Mouse (Mus musculus) limb, embryonic 15.5 days (tissue): ENCODE measurements around the gene Dot1l. TPM values are rescaled to one million over a fixed set of nuclear protein-coding genes. Genes with fewer than 3 reads are reported as not detected.
"Not testable (repeated sequence)": the region's sequence is repeated elsewhere in the genome, so short reads cannot be mapped to it uniquely, and the experiment has no call there.

Experiments used
- ATAC-seq: fragments of 200-750 bp; cut with Nextera tagmentation; 2 replicates; pipeline ENCODE4 v1.8.0; 2017; ENCODE audit warnings: low read depth, moderate TSS enrichment; ENCODE audit not compliant: insufficient number of reproducible peaks, low FRiP score, low TSS enrichment
- H3K27ac ChIP-seq: fragments of 300-500 bp; sonication (generic); 2 replicates; pipeline ENCODE4 v1.5.1; 2015; ENCODE audit warnings: moderate library complexity, mild to moderate bottlenecking, inconsistent platforms
- H3K27me3 ChIP-seq: fragments of 300-500 bp; sonication (generic); 2 replicates; pipeline ENCODE4 v1.6.1; 2015; ENCODE audit warnings: inconsistent platforms
- H3K36me3 ChIP-seq: fragments of 300-500 bp; sonication (generic); 2 replicates; pipeline ENCODE4 v1.6.1; 2015; ENCODE audit warnings: inconsistent platforms
- H3K4me1 ChIP-seq: fragments of 300-500 bp; sonication (generic); 2 replicates; pipeline ENCODE4 v1.6.1; 2015; ENCODE audit warnings: inconsistent platforms
- H3K4me2 ChIP-seq: fragments of 300-500 bp; sonication (generic); 2 replicates; pipeline ENCODE4 v1.6.1; 2015; ENCODE audit warnings: mild to moderate bottlenecking, inconsistent platforms
- H3K4me3 ChIP-seq: fragments of 300-500 bp; sonication (generic); 2 replicates; pipeline ENCODE4 v1.5.1; 2015; ENCODE audit warnings: mild to moderate bottlenecking, inconsistent platforms
- H3K9ac ChIP-seq: fragments of 300-500 bp; sonication (generic); 2 replicates; pipeline ENCODE4 v1.6.1; 2015; ENCODE audit warnings: inconsistent platforms
- H3K9me3 ChIP-seq: fragments of 300-500 bp; sonication (generic); 2 replicates; pipeline ENCODE4 v1.6.1; 2016; ENCODE audit warnings: inconsistent platforms
- WGBS: fragments of 180-500 bp; shearing (Covaris S2); methylation state at CpG from one replicate; pipeline ENCODE4 v1.1.7; 2015; 5-methylcytosine and 5-hydroxymethylcytosine counted together
- polyA plus RNA-seq: library from polyadenylated mRNA; unstranded; fragments of >200 nt; fragmentation: Nextera tagmentation; extraction: Ambion mirVana; gene quantifications from 2 replicates; pipeline ENCODE4 v1.2.1, GENCODE M21; 2015

Dot1l gene
- polyA plus RNA-seq, 1 experiment from 2014 or later: 15.3 TPM

DNA sequence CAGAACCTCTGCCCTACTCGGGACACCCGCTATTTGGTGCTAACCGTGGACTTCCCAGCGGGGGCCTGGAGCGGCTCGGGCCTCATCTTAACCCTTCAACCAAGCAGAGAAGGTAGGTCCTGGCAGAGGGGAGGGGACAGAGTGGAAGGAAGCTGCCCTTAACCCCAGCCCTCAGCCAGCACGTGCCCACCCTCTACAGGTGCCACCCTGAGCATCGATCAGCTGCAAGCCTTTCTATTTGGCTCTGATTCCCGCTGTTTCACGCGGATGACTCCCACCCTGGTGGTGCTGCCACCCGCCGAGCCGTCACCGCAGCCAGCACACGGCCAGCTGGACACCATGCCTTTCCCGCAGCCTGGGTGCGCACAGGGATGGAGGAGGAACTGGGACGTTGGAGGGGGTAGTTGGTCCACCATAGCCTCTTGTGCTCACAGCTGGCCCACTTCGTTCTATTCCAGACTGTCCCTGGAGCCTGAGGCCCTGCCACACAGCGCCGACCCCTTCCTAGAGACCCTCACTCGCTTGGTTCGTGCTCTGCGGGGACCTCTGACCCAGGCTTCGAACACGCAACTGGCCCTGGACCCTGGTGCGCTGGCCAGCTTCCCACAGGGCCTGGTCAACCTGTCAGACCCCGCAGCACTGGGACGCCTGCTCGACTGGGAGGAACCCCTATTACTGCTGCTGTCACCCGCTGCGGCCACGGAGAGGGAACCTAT, 51.5 kb downstream of the Dot1l start:
- no peaks in the 10 kb centered on the region for H3K9me3 ChIP-seq
- ATAC-seq: no peak
- peak overlapping the region; percentile 49 for H3K4me3 ChIP-seq
- H3K9ac ChIP-seq: peak overlapping the region; percentile 35
- H3K36me3 ChIP-seq: peaks cover 39% of the 10 kb centered on the region
- peaks cover 50% of the 10 kb centered on the region for H3K4me1 ChIP-seq
- peaks cover 30% of the 10 kb centered on the region for H3K27me3 ChIP-seq
- H3K27ac ChIP-seq: peak overlapping the region; percentile 81
- peak overlapping the region; percentile 95 for H3K4me2 ChIP-seq
- 47% methylated on average over 34 of the region's 34 CpGs for WGBS

DNA sequence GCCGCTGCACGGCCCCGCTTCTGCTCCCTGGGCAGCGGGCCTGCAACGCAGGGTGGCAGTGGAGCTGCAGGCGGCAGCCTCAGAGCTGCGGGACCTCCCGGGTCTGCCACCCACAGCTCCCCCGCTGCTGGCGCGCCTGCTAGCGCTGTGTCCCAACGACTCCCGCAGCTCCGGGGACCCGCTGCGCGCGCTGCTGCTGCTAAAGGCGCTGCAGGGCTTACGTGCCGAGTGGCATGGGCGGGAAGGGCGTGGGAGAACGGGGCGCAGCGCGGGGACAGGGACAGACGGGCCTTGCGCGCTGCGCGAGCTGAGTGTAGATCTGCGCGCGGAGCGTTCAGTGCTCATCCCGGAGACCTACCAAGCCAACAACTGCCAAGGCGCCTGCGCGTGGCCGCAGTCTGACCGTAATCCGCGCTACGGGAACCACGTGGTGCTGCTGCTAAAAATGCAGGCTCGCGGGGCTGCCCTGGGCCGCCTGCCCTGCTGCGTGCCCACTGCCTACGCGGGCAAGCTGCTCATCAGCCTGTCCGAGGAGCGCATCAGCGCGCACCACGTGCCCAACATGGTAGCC, 52.1 kb downstream of the Dot1l start:
- H3K27ac ChIP-seq: peak overlapping the region; percentile 81
- H3K27me3 ChIP-seq: peaks cover 30% of the 10 kb centered on the region
- 1% methylated on average over 54 of the region's 58 CpGs for WGBS
- H3K4me3 ChIP-seq: peak overlapping the region; percentile 49
- peak overlapping the region; percentile 35 for H3K9ac ChIP-seq
- peaks cover 32% of the 10 kb centered on the region for H3K36me3 ChIP-seq
- peak; percentile 55 for ATAC-seq
- peaks cover 50% of the 10 kb centered on the region for H3K4me1 ChIP-seq
- H3K9me3 ChIP-seq: no peaks in the 10 kb centered on the region
- peak overlapping the region; percentile 95 for H3K4me2 ChIP-seq

DNA sequence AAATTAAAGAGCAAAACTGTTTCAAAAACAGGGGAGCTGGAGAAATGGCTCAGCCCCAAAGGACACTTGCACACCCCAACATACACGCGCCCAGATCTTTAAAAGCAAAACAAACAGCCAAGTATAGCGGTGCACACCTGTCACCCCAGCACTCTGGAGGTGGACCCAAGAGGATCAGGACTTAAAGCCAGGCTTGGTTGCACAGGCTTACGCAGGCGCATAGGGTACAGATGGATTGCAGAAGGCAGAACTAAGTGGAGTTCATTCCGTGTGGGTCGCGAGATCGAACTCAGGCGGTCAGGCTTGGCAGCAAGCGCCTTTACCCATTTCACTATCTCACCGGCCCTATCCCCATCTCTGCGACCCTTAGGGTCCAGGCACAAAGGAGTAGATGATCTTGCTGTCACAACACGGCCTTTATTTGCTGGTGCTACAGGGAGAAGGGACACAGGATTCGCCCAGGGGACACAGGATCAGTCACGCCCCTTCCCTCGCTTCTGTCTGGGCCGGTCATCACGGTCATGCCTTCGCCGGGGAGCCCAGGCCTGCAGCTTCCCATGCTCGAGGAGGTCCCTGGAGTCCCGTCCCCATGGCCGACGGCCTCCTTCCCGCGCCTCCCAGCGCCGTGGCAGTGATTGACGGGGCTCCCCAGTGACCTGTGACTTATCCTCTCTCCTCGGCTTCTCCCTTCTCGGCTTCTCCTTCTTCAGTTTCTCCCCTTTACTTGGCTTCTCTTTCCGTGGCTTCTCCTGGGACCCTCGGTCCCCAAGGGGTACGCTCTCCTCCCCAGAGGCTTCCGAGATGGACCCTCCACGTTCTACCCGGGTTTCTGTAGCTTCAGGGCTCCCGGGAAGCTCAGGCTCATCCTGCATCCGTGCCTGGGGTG, 53.3 kb downstream of the Dot1l start:
- WGBS: 21% methylated on average over 40 of the region's 40 CpGs
- peak overlapping the region; percentile 95 for H3K4me2 ChIP-seq
- H3K27me3 ChIP-seq: peaks cover 35% of the 10 kb centered on the region
- H3K9me3 ChIP-seq: no peaks in the 10 kb centered on the region
- peaks cover 20% of the 10 kb centered on the region for H3K36me3 ChIP-seq
- no peak for ATAC-seq
- 0 out of 2 replicates have a peak overlapping the region, but pooled peaks have one; percentile 10 for H3K9ac ChIP-seq
- H3K4me3 ChIP-seq: peak overlapping the region; percentile 16
- peaks cover 55% of the 10 kb centered on the region for H3K4me1 ChIP-seq
- no peak overlapping the region for H3K27ac ChIP-seq

DNA sequence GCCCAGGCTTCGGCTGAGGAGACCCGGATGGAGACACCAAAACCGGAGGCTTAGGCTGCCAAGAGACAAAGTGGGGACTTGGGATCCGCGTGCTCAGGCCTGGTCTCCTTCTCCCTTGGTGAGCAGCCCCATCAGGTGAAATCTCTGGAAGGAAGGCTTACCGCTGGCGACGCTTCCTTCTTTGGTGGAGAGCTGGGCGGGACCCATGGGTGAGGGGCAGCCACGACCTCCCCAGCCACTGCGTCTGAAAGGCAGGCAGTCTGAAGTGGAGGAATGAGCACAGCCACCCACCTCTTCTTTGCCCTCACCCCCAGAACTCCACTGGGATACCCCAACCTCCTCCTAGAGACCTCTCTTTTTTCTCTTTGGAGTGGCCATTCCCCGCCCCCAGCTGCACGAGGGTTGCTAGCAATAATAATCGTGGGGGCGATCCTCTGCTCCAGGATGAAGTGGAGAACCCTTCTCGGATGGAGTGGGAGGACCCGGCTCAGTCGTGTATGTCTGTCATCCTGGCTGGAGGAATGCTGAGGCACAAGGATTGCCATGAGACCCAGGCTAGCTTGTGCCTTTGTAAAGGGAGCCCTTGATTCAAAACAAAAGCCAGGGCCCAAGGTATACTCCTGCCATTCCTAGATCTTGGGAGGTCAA, 54.1 kb downstream of the Dot1l start:
- ATAC-seq: no peak
- H3K27ac ChIP-seq: no peak overlapping the region

DNA sequence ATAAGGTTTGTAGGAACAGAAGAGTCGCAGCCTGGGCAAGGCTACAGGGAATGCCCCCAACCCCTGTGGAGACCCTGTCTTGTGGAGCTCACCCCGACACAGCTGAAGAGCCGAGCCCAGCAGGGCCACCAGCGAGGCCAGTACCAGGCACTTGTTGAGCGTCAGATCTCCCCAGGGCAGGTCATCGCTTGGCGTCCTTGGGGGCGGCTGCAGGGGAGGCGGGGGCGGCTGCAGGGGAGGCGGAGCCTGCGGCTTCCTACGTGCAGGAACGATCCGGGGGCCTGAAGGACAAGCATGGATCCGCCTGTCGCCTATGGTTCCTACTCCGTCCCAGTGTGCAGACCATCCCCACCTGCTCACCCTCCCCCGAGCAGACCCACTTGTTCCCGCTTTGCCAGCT, 55.1 kb downstream of the Dot1l start:
- Histone ChIP-seq H3K4me3 (no peak overlapping the region; the same call in 1 of the 2 replicates), H3K4me1 (peaks cover 53% of the 10 kb centered on the region), H3K27me3 (peaks cover 38% of the 10 kb centered on the region), H3K9me3 (no peaks in the 10 kb centered on the region), H3K9ac (no peak overlapping the region), H3K27ac (no peak overlapping the region), H3K36me3 (peaks cover 3% of the 10 kb centered on the region), H3K4me2 (0 out of 2 replicates have a peak overlapping the region, but pooled peaks have one; percentile 17)
- ATAC-seq: no peak
- 2% methylated on average over 20 of the region's 20 CpGs for WGBS

More for the DNA sequence above, 54.1 kb downstream of the Dot1l start:
- Histone ChIP-seq H3K4me2 (peak overlapping the region; percentile 20; the same call in 1 of the 2 replicates), H3K36me3 (peaks cover 13% of the 10 kb centered on the region), H3K9ac (0 out of 2 replicates have a peak overlapping the region, but pooled peaks have one; percentile 14), H3K4me3 (peak overlapping the region; percentile 16), H3K9me3 (no peaks in the 10 kb centered on the region), H3K4me1 (peaks cover 55% of the 10 kb centered on the region), H3K27me3 (peaks cover 38% of the 10 kb centered on the region)
- 10% methylated on average over 18 of the region's 18 CpGs for WGBS

DNA sequence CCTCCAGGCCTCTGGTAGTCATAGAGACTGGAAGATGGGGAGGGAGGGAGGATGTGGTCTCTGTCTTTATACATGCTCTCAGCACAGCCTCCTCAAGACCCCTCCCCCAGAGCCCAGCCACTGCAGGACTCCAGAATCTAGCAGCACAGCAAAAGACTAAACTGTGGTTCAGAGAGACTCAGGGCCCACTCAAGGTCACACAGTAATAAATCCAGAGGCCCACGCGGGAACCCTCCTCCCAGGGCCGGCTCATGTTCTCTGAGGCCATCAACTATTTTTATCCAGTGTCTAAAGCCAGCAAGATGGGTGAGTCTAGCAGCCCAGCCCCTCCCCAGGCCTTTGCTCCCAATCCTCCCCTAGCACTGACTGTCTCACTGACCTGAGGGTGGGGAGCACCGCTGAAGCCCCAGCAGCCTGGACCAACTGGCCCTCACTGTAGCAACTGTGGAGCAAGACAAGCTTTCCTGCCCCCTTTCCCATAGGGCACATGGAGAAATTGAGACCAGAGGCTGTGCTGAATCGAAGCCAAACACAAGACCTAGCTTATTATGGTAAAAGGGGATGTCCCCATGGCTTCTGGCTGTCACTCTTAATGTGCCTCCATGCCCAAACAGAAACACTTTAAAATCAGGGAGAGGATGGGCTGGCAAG, 57.5 kb downstream of the Dot1l start:
- H3K27me3 ChIP-seq: peaks cover 38% of the 10 kb centered on the region
- no peak overlapping the region for H3K4me2 ChIP-seq
- H3K36me3 ChIP-seq: no peaks in the 10 kb centered on the region
- H3K9me3 ChIP-seq: no peaks in the 10 kb centered on the region
- H3K27ac ChIP-seq: peak overlapping the region; percentile 17; the same call in 1 of the 2 replicates
- ATAC-seq: no peak
- no peak overlapping the region for H3K4me3 ChIP-seq
- H3K9ac ChIP-seq: no peak overlapping the region
- WGBS: 51% methylated on average over 5 of the region's 5 CpGs
- peaks cover 30% of the 10 kb centered on the region for H3K4me1 ChIP-seq

DNA sequence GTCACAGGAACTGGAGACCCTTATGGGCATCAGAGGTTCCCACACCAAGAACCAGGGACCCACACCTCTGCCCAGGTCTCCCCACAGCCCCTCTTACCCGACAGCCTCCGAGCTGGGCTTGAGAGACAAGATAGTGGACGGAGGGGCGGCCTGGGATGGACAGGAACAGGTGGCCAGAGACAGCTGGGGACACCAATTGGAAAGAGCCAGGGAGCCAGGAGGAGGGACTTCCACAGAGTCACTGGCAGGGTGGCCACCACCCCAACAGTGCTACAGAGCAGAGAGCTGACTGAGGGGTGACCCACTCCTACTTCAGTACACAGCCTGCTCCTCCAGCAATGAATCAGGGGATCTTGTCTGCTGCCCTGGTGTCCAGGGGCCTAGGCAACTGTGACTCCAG, 58.4 kb downstream of the Dot1l start, which contains the start of gene Jsrp1:
TSS of gene Jsrp1 (minus strand) at position 133 of the 400 bp plus-strand sequence.
- Histone ChIP-seq H3K36me3 (no peaks in the 10 kb centered on the region), H3K4me3 (no peak within 1 kb of the TSS), H3K4me1 (peaks cover 22% of the 10 kb centered on the region), H3K9ac (no peak within 1 kb of the TSS; the same call in 1 of the 2 replicates), H3K4me2 (no peak within 1 kb of the TSS), H3K27ac (peak within 1 kb of the TSS; percentile 17; the same call in 1 of the 2 replicates), H3K9me3 (no peaks in the 10 kb centered on the region), H3K27me3 (peaks cover 32% of the 10 kb centered on the region)
- ATAC-seq: no peak
- 64% methylated on average over 4 of the region's 4 CpGs for WGBS

DNA sequence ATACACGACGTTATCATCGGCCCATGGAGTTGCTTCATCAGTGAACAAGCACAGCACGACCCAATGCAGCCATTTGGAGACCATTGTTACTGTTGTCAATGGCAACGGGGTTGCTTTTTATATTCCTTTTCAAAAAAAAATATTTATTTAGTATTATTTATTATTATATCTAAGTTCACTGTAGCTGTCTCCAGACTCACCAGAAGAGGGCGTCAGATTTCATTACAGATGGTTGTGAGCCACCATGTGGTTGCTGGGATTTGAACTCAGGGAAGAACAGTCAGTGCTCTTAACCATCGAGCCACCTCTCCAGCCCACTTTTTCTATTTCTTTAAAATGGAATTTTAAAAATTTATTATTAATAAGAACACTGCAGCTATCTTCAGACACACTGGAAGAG, 59.8 kb downstream of the Dot1l start:
- H3K27ac ChIP-seq: no peak overlapping the region
- H3K4me1 ChIP-seq: peaks cover 12% of the 10 kb centered on the region
- H3K9me3 ChIP-seq: no peaks in the 10 kb centered on the region
- 59% methylated on average over 7 of the region's 7 CpGs for WGBS
- H3K9ac ChIP-seq: no peak overlapping the region
- no peaks in the 10 kb centered on the region for H3K36me3 ChIP-seq
- H3K4me3 ChIP-seq: no peak overlapping the region
- ATAC-seq: no peak
- H3K4me2 ChIP-seq: no peak overlapping the region
- peaks cover 18% of the 10 kb centered on the region for H3K27me3 ChIP-seq

DNA sequence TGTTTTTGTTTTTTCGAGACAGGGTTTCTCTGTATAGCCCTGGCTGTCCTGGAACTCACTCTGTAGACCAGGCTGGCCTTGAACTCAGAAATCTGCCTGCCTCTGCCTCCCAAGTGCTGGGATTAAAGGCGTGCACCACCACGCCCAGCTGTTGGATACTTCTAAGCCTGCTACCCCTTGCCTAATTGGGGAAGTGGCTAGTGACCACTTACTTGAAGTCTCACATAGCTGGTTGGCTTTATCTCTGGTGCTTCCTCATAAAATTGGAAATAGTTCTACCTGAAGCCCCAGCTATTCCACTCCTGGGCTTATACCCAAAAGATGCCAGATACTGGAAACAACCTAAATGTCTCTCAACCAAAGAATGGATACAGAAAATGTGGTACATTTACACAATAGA, 61.3 kb downstream of the Dot1l start:
- not testable (repeated sequence) for H3K4me2 ChIP-seq, H3K9me3 ChIP-seq, H3K4me1 ChIP-seq, H3K9ac ChIP-seq, H3K27ac ChIP-seq, H3K4me3 ChIP-seq, H3K36me3 ChIP-seq, H3K27me3 ChIP-seq, ATAC-seq
- WGBS: 77% methylated on average over 3 of the region's 3 CpGs

DNA sequence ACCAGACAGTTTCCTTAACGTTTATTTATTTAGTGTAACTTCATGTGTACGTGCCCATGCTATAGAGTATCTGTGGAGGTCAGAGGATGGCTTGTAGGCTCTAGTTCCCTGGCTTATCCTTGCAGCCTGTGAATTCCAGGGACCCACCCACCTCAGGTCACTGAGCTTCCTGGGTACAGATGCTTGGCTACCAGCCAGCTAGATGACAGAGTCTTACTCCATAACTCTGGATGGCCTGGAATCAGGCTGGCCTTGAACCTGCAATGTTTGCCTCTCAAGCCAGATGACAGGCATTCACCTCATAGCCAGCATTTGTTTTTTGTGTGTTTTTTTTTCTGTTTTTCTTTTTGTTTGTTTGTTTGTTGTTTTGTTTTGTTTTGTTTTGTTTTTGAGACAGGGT, 62.2 kb downstream of the Dot1l start:
- no peak for ATAC-seq
- Histone ChIP-seq H3K9ac (no peak overlapping the region), H3K9me3 (no peaks in the 10 kb centered on the region), H3K27me3 (0 out of 2 replicates have a peak, but pooled peaks cover 8% of the 10 kb centered on the region), H3K4me3 (no peak overlapping the region), H3K4me1 (0 out of 2 replicates have a peak, but pooled peaks cover 5% of the 10 kb centered on the region), H3K4me2 (no peak overlapping the region), H3K36me3 (no peaks in the 10 kb centered on the region), H3K27ac (no peak overlapping the region)
- WGBS: 62% methylated on average over 2 of the region's 2 CpGs

DNA sequence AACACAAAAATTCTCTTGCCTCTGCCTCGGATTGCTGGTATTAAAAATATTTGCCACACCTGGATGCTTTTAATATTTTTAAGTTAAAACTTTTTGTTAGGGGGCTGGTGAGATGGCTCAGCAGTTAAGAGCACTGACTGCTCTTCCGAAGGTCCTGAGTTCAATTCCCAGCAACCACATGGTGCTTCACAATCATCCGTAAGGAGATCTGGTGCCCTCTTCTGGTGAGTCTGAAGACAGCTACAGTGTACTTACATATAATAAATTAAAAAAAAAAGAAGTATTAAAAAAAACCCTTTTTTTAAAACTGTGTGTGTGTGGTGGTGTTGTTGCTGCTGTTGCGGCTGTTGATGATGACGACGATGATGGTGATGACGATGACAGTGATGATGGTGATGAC, 62.9 kb downstream of the Dot1l start:
- not testable (repeated sequence) for H3K4me2 ChIP-seq, ATAC-seq, H3K4me1 ChIP-seq, H3K9me3 ChIP-seq, H3K27me3 ChIP-seq, H3K4me3 ChIP-seq, H3K9ac ChIP-seq, H3K27ac ChIP-seq, H3K36me3 ChIP-seq
- WGBS: 83% methylated on average over 7 of the region's 7 CpGs
